Mouse (Mus musculus): ENCODE data around the gene Gm10273. TPM values are rescaled to one million over a fixed set of nuclear protein-coding genes. Genes with fewer than 3 reads are reported as not detected.
A peak's percentile ranks its signal among the peaks of the same experiment; 100 is the strongest.
"Not testable (repeated sequence)": the region's sequence is repeated elsewhere in the genome, so short reads cannot be mapped to it uniquely, and the experiment has no call there.

Gene Gm10273
- total and polyA plus RNA-seq, 2 experiments from 2014 or later, result 4.6 to 11.2 TPM

GRCm38 (mm10) chr10:59369426-59369825, 26.0 kb upstream of the Gm10273 start:
- Histone ChIP-seq H3K36me3 (ENCODE audit: insufficient read depth) (peaks cover 65% of the 10 kb centered on the region), H3K4me3 (ENCODE audit: low read depth, low read length) (no peak overlapping the region), H3K9me3 (ENCODE audit: low read length) (no peaks in the 10 kb centered on the region), H3K27ac (ENCODE audit: low read depth, low read length) (no peak overlapping the region), H3K4me1 (ENCODE audit: insufficient read depth) (no peaks in the 10 kb centered on the region), H3K4me2 (ENCODE audit: low read depth) (no peak overlapping the region), H3K9ac (no peak overlapping the region), H3K27me3 (ENCODE audit: insufficient read depth, low read length) (no peaks in the 10 kb centered on the region)
- TF ChIP-seq CTCF (IDR thresholded peaks at IDR 0.05; ENCODE audit: low read depth), result no peak
- no peak for DNase-seq
- no peak for ATAC-seq
- WGBS, result 92% methylated on average over 9 of the region's 9 CpGs

GRCm38 (mm10) chr10:59377906-59378305, 17.5 kb upstream of the Gm10273 start:
- no peak overlapping the region for H3K4me2 ChIP-seq (ENCODE audit: low read depth)
- DNase-seq (no peak), ATAC-seq (no peak)
- H3K27ac ChIP-seq (ENCODE audit: low read depth, low read length), result no peak overlapping the region
- H3K4me3 ChIP-seq (ENCODE audit: low read depth, low read length), result no peak overlapping the region
- no peak for TF ChIP-seq CTCF (IDR thresholded peaks at IDR 0.05; ENCODE audit: low read depth)
- no peaks in the 10 kb centered on the region for H3K4me1 ChIP-seq (ENCODE audit: insufficient read depth)
- no peaks in the 10 kb centered on the region for H3K27me3 ChIP-seq (ENCODE audit: insufficient read depth, low read length)
- H3K9ac ChIP-seq, result no peak overlapping the region
- H3K36me3 ChIP-seq (ENCODE audit: insufficient read depth), result peaks cover 13% of the 10 kb centered on the region
- whole genome bisulfite sequencing, result 92% methylated on average over 10 of the region's 10 CpGs
- no peaks in the 10 kb centered on the region for H3K9me3 ChIP-seq (ENCODE audit: low read length)

GRCm38 (mm10) chr10:59378728-59379127, 16.7 kb upstream of the Gm10273 start:
- no peak for TF ChIP-seq CTCF (IDR thresholded peaks at IDR 0.05; ENCODE audit: low read depth)
- 93% methylated on average over 4 of the region's 4 CpGs for WGBS
- Histone ChIP-seq H3K27me3 (ENCODE audit: insufficient read depth, low read length) (no peaks in the 10 kb centered on the region), H3K27ac (ENCODE audit: low read depth, low read length) (no peak overlapping the region), H3K4me1 (ENCODE audit: insufficient read depth) (no peaks in the 10 kb centered on the region), H3K36me3 (ENCODE audit: insufficient read depth) (peaks cover 9% of the 10 kb centered on the region), H3K9ac (no peak overlapping the region), H3K4me2 (ENCODE audit: low read depth) (no peak overlapping the region), H3K4me3 (ENCODE audit: low read depth, low read length) (no peak overlapping the region), H3K9me3 (ENCODE audit: low read length) (no peaks in the 10 kb centered on the region)
- ATAC-seq (no peak), DNase-seq (no peak)

GRCm38 (mm10) chr10:59379927-59380326, 15.5 kb upstream of the Gm10273 start:
- no peaks in the 10 kb centered on the region for H3K36me3 ChIP-seq (ENCODE audit: insufficient read depth)
- no peak for TF ChIP-seq CTCF (IDR thresholded peaks at IDR 0.05; ENCODE audit: low read depth)
- no peak for DNase-seq
- no peak overlapping the region for H3K27ac ChIP-seq (ENCODE audit: low read depth, low read length)
- H3K27me3 ChIP-seq (ENCODE audit: insufficient read depth, low read length), result no peaks in the 10 kb centered on the region
- no peak overlapping the region for H3K9ac ChIP-seq
- no peak overlapping the region for H3K4me3 ChIP-seq (ENCODE audit: low read depth, low read length)
- no peaks in the 10 kb centered on the region for H3K4me1 ChIP-seq (ENCODE audit: insufficient read depth)
- 51% methylated on average over 3 of the region's 3 CpGs for WGBS
- ATAC-seq, result no peak
- H3K9me3 ChIP-seq (ENCODE audit: low read length), result no peaks in the 10 kb centered on the region
- no peak overlapping the region for H3K4me2 ChIP-seq (ENCODE audit: low read depth)

DNA sequence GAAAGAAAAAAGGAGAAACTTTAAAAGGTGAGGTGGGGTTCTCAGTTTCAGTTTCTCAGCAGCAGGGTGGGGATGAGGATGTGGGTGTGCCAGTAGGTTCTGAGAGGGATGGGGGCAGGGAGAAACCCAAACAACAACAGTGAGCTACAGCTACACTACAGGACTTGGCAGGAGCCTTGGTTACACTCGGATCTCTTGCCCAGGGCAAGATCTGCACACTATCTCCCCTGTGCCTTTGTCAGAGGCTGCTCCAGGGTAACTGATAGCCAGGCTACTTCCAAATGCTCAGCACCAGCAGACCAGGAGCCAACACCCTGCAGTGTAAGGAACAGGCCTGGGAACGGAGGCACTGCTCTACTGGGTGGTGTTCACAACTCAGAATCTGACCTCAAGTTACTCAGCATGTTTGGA, 15.0 kb upstream of the Gm10273 start:
- no peak for ATAC-seq
- H3K27me3 ChIP-seq (ENCODE audit: insufficient read depth, low read length), result no peaks in the 10 kb centered on the region
- no peak for DNase-seq
- no peak for TF ChIP-seq CTCF (IDR thresholded peaks at IDR 0.05; ENCODE audit: low read depth)
- no peak overlapping the region for H3K4me2 ChIP-seq (ENCODE audit: low read depth)
- H3K36me3 ChIP-seq (ENCODE audit: insufficient read depth), result no peaks in the 10 kb centered on the region
- 61% methylated on average over 2 of the region's 2 CpGs for WGBS
- no peak overlapping the region for H3K4me3 ChIP-seq (ENCODE audit: low read depth, low read length)
- H3K9ac ChIP-seq, result no peak overlapping the region
- H3K9me3 ChIP-seq (ENCODE audit: low read length), result no peaks in the 10 kb centered on the region
- no peaks in the 10 kb centered on the region for H3K4me1 ChIP-seq (ENCODE audit: insufficient read depth)
- no peak overlapping the region for H3K27ac ChIP-seq (ENCODE audit: low read depth, low read length)

DNA sequence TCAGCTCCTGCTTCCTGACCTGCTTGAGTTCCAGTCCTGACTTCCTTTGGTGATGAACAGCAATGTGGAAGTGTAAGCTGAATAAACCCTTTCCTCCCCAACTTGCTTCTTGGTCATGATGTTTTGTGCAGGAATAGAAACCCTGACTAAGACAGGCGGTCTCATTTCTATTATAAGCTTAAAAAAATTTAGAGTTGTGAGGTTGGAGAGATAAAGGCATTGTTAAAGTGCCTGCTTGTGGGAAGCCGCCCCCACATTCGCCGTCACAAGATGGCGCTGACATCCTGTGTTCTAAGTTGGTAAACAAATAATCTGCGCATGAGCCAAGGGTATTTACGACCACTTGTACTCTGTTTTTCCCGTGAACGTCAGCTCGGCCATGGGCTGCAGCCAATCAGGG, 13.9 kb upstream of the Gm10273 start:
- not testable (repeated sequence) for H3K9ac ChIP-seq; H3K27ac ChIP-seq (ENCODE audit: low read depth, low read length); H3K4me1 ChIP-seq (ENCODE audit: insufficient read depth); DNase-seq; ATAC-seq; H3K27me3 ChIP-seq (ENCODE audit: insufficient read depth, low read length); H3K4me3 ChIP-seq (ENCODE audit: low read depth, low read length); H3K36me3 ChIP-seq (ENCODE audit: insufficient read depth); H3K9me3 ChIP-seq (ENCODE audit: low read length); H3K4me2 ChIP-seq (ENCODE audit: low read depth)
- 82% methylated on average over 5 of the region's 10 CpGs for WGBS

GRCm38 (mm10) chr10:59386951-59387350, 8.5 kb upstream of the Gm10273 start:
- WGBS, result 56% methylated on average over 7 of the region's 8 CpGs
- 0 out of 2 replicates have a peak overlapping the region, but pooled peaks have one; percentile 13 for H3K4me2 ChIP-seq (ENCODE audit: low read depth)
- TF ChIP-seq CTCF (IDR thresholded peaks at IDR 0.05; ENCODE audit: low read depth), result no peak
- no peaks in the 10 kb centered on the region for H3K4me1 ChIP-seq (ENCODE audit: insufficient read depth)
- no peak overlapping the region for H3K9ac ChIP-seq
- no peak overlapping the region for H3K27ac ChIP-seq (ENCODE audit: low read depth, low read length)
- H3K9me3 ChIP-seq (ENCODE audit: low read length), result 0 out of 2 replicates have a peak, but pooled peaks cover 11% of the 10 kb centered on the region
- H3K36me3 ChIP-seq (ENCODE audit: insufficient read depth), result no peaks in the 10 kb centered on the region
- ATAC-seq, result peak; percentile 86
- H3K27me3 ChIP-seq (ENCODE audit: insufficient read depth, low read length), result no peaks in the 10 kb centered on the region
- peak; percentile 78 for DNase-seq
- no peak overlapping the region for H3K4me3 ChIP-seq (ENCODE audit: low read depth, low read length)

DNA sequence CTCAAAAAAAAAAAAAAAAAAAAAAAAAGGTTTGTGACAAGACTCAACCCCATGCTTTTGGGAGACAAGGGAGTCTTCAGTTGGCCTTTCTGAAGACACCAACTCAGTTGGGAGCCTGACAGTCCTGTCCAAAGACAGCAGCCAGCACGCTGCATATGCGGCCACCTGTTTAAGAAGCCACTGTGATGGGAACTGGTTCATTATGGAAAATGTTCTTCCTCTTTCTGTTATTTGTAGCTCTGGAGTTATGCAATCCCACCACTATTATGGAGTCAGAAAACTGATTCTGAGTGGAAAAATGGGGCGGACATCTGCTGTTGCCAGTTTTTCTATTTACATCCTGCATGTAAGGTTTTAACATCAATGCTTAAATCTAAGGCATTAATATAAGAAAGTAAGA, 5.8 kb upstream of the Gm10273 start:
- H3K27ac ChIP-seq (ENCODE audit: low read depth, low read length), result no peak overlapping the region
- TF ChIP-seq CTCF (IDR thresholded peaks at IDR 0.05; ENCODE audit: low read depth), result no peak
- 0 out of 2 replicates have a peak, but pooled peaks cover 11% of the 10 kb centered on the region for H3K9me3 ChIP-seq (ENCODE audit: low read length)
- no peak overlapping the region for H3K4me2 ChIP-seq (ENCODE audit: low read depth)
- no peak for DNase-seq
- ATAC-seq, result no peak
- H3K4me1 ChIP-seq (ENCODE audit: insufficient read depth), result no peaks in the 10 kb centered on the region
- 98% methylated on average over 3 of the region's 3 CpGs for WGBS
- no peaks in the 10 kb centered on the region for H3K36me3 ChIP-seq (ENCODE audit: insufficient read depth)
- H3K4me3 ChIP-seq (ENCODE audit: low read depth, low read length), result no peak overlapping the region
- H3K27me3 ChIP-seq (ENCODE audit: insufficient read depth, low read length), result no peaks in the 10 kb centered on the region
- no peak overlapping the region for H3K9ac ChIP-seq

All from forebrain, postnatal 0 days (tissue).